Mouse (Mus musculus) hematopoietic multipotent progenitor cell, adult 10-12 weeks (in vitro differentiated cells): ENCODE measurements around the gene Prdx4. TPM values are rescaled to one million over a fixed set of nuclear protein-coding genes. Genes with fewer than 3 reads are reported as not detected.

Experiments used
- polyA plus RNA-seq: library from polyadenylated mRNA; stranded (reverse); fragments of >175 nt; gene quantifications from 2 replicates; pipeline ENCODE4 v1.2.3, GENCODE M21; 2012; ENCODE audit warnings: low replicate concordance

The Prdx4 gene
- 13.3 and 30.7 TPM in 2 replicates for polyA plus RNA-seq

GRCm38 (mm10) chrX:155340654-155341053, at the start of gene Prdx4:
Gene Prdx4 (minus strand): TSS chrX:155340754.

Other genes starting within 250 kb of the Prdx4 start
- gene Magea2, start 247.1 kb downstream of the Prdx4 start, polyA plus RNA-seq: not detected in 2 replicates
- gene Cldn34b2, start 212.3 kb downstream of the Prdx4 start, polyA plus RNA-seq: not detected in 2 replicates
- 57.2 and 211 TPM in 2 replicates for gene Sat1, start 124.3 kb downstream of the Prdx4 start, polyA plus RNA-seq
- gene Acot9, start 78.3 kb downstream of the Prdx4 start, polyA plus RNA-seq: 0.99 and 9.0 TPM in 2 replicates